Mouse (Mus musculus) embryonic fibroblast, embryonic 13.5 days (primary cell): ENCODE results near the gene Ldlrad3. TPM values are rescaled to one million over a fixed set of nuclear protein-coding genes. Genes with fewer than 3 reads are reported as not detected.

Experiments used
- H3K27ac ChIP-seq: 2 replicates; pipeline ENCODE4 v1.5.1; 2012; ENCODE audit warnings: low read length, control low read depth, inconsistent platforms; ENCODE audit not compliant: insufficient read depth
- H3K4me1 ChIP-seq: 2 replicates; pipeline ENCODE4 v1.6.1; 2011; ENCODE audit warnings: low read length; ENCODE audit not compliant: control insufficient read depth, insufficient read depth
- H3K4me3 ChIP-seq: 2 replicates; pipeline ENCODE4 v1.5.1; 2011; ENCODE audit warnings: mild to moderate bottlenecking, control low read depth, low read length; ENCODE audit not compliant: insufficient read depth
- CTCF ChIP-seq: IDR thresholded peaks from 2 replicates; pipeline ENCODE4 v1.5.1; 2011; ENCODE audit warnings: mild to moderate bottlenecking, control low read depth, low read length, moderate library complexity, borderline replicate concordance; ENCODE audit not compliant: insufficient read depth
- POLR2A ChIP-seq: IDR thresholded peaks from 2 replicates; pipeline ENCODE4 v1.6.1; 2011; ENCODE audit warnings: low read depth, mild to moderate bottlenecking, control low read depth, low read length, moderate library complexity
- polyA plus RNA-seq: library from polyadenylated mRNA; stranded (reverse); fragments of >200 nt; gene quantifications from 2 replicates; pipeline ENCODE4 v1.2.4, GENCODE M21; 2011; ENCODE audit warnings: low read depth; ENCODE audit not compliant: missing spikeins, insufficient read length

Gene Ldlrad3
- polyA plus RNA-seq, 1 experiment = 19.6 TPM

DNA sequence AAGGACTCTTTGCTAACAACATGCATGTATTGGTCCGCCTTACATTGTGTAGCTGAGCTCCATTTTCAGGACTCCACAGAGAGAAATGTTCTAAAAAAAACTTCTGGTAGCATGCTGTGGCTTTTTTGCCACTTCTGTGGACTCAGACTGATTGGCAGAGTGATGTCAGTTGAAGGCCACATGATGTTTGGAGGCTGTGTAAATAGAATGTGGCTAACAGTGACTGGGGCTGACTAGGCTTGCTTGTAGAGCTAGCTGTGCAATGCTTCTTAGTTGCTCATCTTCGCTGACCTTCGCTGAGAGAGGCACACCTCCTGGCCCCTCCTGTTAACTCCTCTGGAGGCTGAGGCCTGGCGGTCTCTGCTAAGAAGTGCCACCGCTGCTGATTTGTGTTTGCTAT, 98.4 kb downstream of the Ldlrad3 start:
- TF ChIP-seq POLR2A (no peak), CTCF (no peak)
- no peak overlapping the region for H3K4me3 ChIP-seq
- no peaks in the 10 kb centered on the region for H3K4me1 ChIP-seq
- H3K27ac ChIP-seq = no peak overlapping the region

DNA sequence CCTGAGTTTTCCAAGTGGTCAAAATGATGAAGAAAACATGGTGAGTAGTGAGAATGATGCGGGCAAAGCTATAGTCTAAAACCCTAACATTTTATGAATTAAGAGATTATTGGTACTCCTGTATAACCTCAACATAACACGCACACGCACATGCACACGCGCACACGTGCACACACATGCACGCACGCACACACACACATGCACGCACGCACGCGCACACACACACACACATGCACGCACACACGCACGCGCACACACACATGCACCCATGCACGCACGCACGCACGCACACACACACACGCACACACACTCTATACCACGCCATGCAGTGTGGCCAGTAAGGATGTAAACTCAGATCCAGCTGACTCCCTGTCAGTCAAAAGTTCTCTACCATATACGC, 99.6 kb downstream of the Ldlrad3 start:
- no peak overlapping the region for H3K27ac ChIP-seq
- TF ChIP-seq POLR2A = no peak
- no peak for TF ChIP-seq CTCF
- no peak overlapping the region for H3K4me3 ChIP-seq
- H3K4me1 ChIP-seq = no peaks in the 10 kb centered on the region

DNA sequence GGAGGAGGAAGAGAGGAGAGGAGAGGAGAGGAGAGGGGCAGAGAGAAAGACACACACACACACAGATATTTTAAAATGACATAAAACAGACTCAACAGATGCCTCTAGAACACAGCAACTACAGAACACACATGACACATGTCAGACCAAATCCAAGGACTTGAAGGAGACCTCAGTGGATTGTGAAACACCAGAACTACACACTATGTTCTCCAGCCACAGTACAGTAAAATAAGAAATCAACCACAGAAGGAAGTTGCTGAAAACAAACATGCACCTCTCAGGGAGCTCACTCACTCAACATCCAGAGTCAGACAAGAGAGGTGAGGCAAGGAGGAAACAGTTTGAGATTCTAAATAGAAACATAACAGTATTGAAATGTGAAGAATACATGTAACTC, 103.4 kb downstream of the Ldlrad3 start:
- Histone ChIP-seq H3K4me3 (no peak overlapping the region), H3K27ac (no peak overlapping the region), H3K4me1 (no peaks in the 10 kb centered on the region)
- TF ChIP-seq CTCF (no peak), POLR2A (no peak)

GRCm38 (mm10) chr2:102077554-102077953, 108.6 kb downstream of the Ldlrad3 start:
- 0 out of 2 replicates have a peak, but pooled peaks have one; percentile 10 for TF ChIP-seq CTCF
- TF ChIP-seq POLR2A = no peak
- Histone ChIP-seq H3K4me1 (no peaks in the 10 kb centered on the region), H3K4me3 (no peak overlapping the region), H3K27ac (no peak overlapping the region)

- TF ChIP-seq POLR2A = no peak
- TF ChIP-seq CTCF = no peak
- H3K4me3 ChIP-seq = no peak overlapping the region
- H3K4me1 ChIP-seq = no peaks in the 10 kb centered on the region
- no peak overlapping the region for H3K27ac ChIP-seq
Measured at GRCm38 (mm10) chr2:102076237-102076636, 109.9 kb downstream of the Ldlrad3 start.

- no peak overlapping the region for H3K27ac ChIP-seq
- no peak overlapping the region for H3K4me3 ChIP-seq
- TF ChIP-seq CTCF = no peak
- no peak for TF ChIP-seq POLR2A
- H3K4me1 ChIP-seq = no peaks in the 10 kb centered on the region
Measured at GRCm38 (mm10) chr2:102073266-102074037, 112.7 kb downstream of the Ldlrad3 start.

GRCm38 (mm10) chr2:102072859-102073258, 113.3 kb downstream of the Ldlrad3 start:
- Histone ChIP-seq H3K4me3 (no peak overlapping the region), H3K27ac (no peak overlapping the region), H3K4me1 (no peaks in the 10 kb centered on the region)
- no peak for TF ChIP-seq POLR2A
- no peak for TF ChIP-seq CTCF

DNA sequence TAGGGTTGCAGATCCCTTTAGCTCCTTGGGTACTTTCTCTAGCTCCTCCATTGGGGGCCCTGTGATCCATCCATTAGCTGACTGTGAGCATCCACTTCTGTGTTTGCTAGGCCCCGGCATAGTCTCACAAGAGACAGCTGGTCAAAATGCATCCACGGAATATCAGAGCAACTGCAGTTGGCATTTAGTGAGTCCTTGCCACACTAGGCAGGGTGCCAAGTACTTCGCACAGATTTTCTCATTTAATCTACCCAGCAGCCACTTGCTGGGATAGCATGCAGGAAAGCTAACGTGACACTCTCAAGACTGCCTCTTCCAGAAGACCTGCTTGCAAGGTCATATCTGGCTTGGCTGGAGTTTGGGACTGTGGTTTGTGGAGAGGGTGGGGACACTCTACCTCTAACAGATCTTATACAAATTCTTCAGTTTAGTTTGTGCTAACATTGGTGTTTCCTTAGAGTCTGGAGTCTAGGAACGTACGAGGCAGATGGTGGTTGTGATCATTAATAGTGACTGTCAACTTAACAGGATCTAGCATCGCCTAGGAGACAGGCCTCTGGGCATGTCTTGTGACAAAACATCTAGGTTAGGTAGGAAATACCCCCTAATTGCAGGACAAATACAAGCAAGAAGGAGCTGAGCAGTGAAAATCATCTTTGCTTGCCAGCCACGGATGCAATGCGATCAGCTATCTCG, 115.0 kb downstream of the Ldlrad3 start:
- Histone ChIP-seq H3K4me1 (no peaks in the 10 kb centered on the region), H3K4me3 (no peak overlapping the region), H3K27ac (no peak overlapping the region)
- TF ChIP-seq CTCF (no peak), POLR2A (no peak)

DNA sequence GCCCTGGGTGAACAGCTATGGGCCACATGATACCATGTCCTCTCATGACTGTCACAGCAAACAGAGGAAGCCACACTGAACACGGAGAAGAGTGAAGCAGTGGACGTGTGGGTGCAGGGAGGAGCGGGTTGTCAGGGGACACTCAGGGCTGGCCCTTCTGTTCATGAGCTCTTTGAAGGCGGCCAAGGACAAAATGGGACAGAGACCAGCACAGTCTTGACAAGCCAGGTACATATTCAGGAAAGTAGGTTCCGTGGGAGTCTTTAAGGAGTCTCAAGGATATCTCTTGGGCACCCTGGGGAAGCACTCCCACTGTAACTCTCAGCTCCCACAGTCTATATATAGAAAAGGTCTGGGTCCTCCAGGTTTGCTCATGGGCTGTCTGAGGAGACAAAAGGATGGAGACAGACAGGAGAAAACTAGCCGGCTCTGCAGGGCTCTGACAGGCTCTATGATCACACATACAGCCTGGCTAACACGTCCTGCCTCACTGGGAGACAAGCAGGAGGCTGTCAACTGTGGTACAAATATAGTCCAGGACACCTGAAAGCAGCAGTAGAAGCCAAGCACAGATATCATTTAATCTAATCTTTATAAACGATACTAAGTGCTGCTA, 121.3 kb downstream of the Ldlrad3 start:
- no peak for TF ChIP-seq CTCF
- TF ChIP-seq POLR2A = no peak
- Histone ChIP-seq H3K4me1 (no peaks in the 10 kb centered on the region), H3K27ac (no peak overlapping the region), H3K4me3 (no peak overlapping the region)
